Mouse (Mus musculus): Measurements from ENCODE around the gene Herc3. TPM values are rescaled to one million over a fixed set of nuclear protein-coding genes. Genes with fewer than 3 reads are reported as not detected.
"Not testable (repeated sequence)": the region's sequence is repeated elsewhere in the genome, so short reads cannot be mapped to it uniquely, and the experiment has no call there.

The Herc3 gene
- 5.2 TPM for polyA plus RNA-seq (2012; fragmentation: generic; extraction: Trizol)
- long read RNA-seq, experiment 1, partial matches to known transcripts, result 1 of 1 reads
- long read RNA-seq, experiment 1, other reads (novel, unspliced or antisense), result 0 of 1 reads
- long read RNA-seq, experiment 2, partial matches to known transcripts, result 2 of 10 reads
- long read RNA-seq, experiment 2, other reads (novel, unspliced or antisense), result 8 of 10 reads

- H3K36me3 ChIP-seq (ENCODE audit: control insufficient read depth, insufficient read depth), result no peaks in the 10 kb centered on the region
Measured at GRCm38 (mm10) chr6:58831232-58832009, at the start of gene Herc3. Herc3 (plus strand) TSS chr6:58831465.

GRCm38 (mm10) chr6:58801394-58801793, 29.9 kb upstream of the Herc3 start:
- Histone ChIP-seq H3K36me3 (ENCODE audit: control insufficient read depth, insufficient read depth) (no peaks in the 10 kb centered on the region), H3K79me2 (ENCODE audit: control insufficient read depth, insufficient read depth) (no peaks in the 10 kb centered on the region), H3K4me3 (ENCODE audit: insufficient read depth, poor library complexity, severe bottlenecking) (no peak overlapping the region), H3K79me3 (ENCODE audit: low read depth) (no peaks in the 10 kb centered on the region), H3ac (ENCODE audit: control insufficient read depth, insufficient read length, low read depth) (no peak overlapping the region), H3K27me3 (ENCODE audit: control insufficient read depth, insufficient read depth, insufficient read length) (no peaks in the 10 kb centered on the region)
- TF ChIP-seq MYOG (IDR thresholded peaks at IDR 0.05; ENCODE audit: control insufficient read depth, extremely low read depth, insufficient read length) (no peak), CTCF (IDR thresholded peaks at IDR 0.05; ENCODE audit: control insufficient read depth, insufficient read depth, insufficient read length) (no peak), CEBPB (IDR thresholded peaks at IDR 0.05; ENCODE audit: low read depth) (no peak), MAX (IDR thresholded peaks at IDR 0.05) (no peak), USF1 (IDR thresholded peaks at IDR 0.05; ENCODE audit: low read depth) (no peak), FOSL1 (IDR thresholded peaks at IDR 0.05; ENCODE audit: insufficient read depth, low read length, poor library complexity, severe bottlenecking) (no peak), MYOD1 (IDR thresholded peaks at IDR 0.05; ENCODE audit: control insufficient read depth, insufficient read length, low read depth) (no peak)

More at GRCm38 (mm10) chr6:58831232-58832009, at the start of gene Herc3:
- Histone ChIP-seq H3K27me3 (ENCODE audit: control insufficient read depth, insufficient read depth, insufficient read length) (no peaks in the 10 kb centered on the region), H3ac (ENCODE audit: control insufficient read depth, insufficient read length, low read depth) (peak within 1 kb of the TSS; percentile 55), H3K79me3 (ENCODE audit: low read depth) (no peaks in the 10 kb centered on the region), H3K4me3 (ENCODE audit: insufficient read depth, poor library complexity, severe bottlenecking) (peak within 1 kb of the TSS; percentile 39), H3K79me2 (ENCODE audit: control insufficient read depth, insufficient read depth) (peaks cover 4% of the 10 kb centered on the region)
- TF ChIP-seq MYOD1 (IDR thresholded peaks at IDR 0.05; ENCODE audit: control insufficient read depth, insufficient read length, low read depth), result no peak
- no peak for TF ChIP-seq MYOG (IDR thresholded peaks at IDR 0.05; ENCODE audit: control insufficient read depth, extremely low read depth, insufficient read length)
- TF ChIP-seq CEBPB (IDR thresholded peaks at IDR 0.05; ENCODE audit: low read depth), result no peak
- TF ChIP-seq USF1 (IDR thresholded peaks at IDR 0.05; ENCODE audit: low read depth), result no peak
- TF ChIP-seq MAX (IDR thresholded peaks at IDR 0.05), result no peak
- no peak for TF ChIP-seq CTCF (IDR thresholded peaks at IDR 0.05; ENCODE audit: control insufficient read depth, insufficient read depth, insufficient read length)
- no peak for TF ChIP-seq FOSL1 (IDR thresholded peaks at IDR 0.05; ENCODE audit: insufficient read depth, low read length, poor library complexity, severe bottlenecking)

GRCm38 (mm10) chr6:58814381-58814780, 16.9 kb upstream of the Herc3 start:
- H3K79me3 ChIP-seq (ENCODE audit: low read depth), result no peaks in the 10 kb centered on the region
- H3K36me3 ChIP-seq (ENCODE audit: control insufficient read depth, insufficient read depth), result no peaks in the 10 kb centered on the region
- no peak overlapping the region for H3ac ChIP-seq (ENCODE audit: control insufficient read depth, insufficient read length, low read depth)
- H3K4me3 ChIP-seq (ENCODE audit: insufficient read depth, poor library complexity, severe bottlenecking), result no peak overlapping the region
- no peak for TF ChIP-seq MAX (IDR thresholded peaks at IDR 0.05)
- TF ChIP-seq MYOD1 (IDR thresholded peaks at IDR 0.05; ENCODE audit: control insufficient read depth, insufficient read length, low read depth), result no peak
- no peak for TF ChIP-seq CTCF (IDR thresholded peaks at IDR 0.05; ENCODE audit: control insufficient read depth, insufficient read depth, insufficient read length)
- TF ChIP-seq MYOG (IDR thresholded peaks at IDR 0.05; ENCODE audit: control insufficient read depth, extremely low read depth, insufficient read length), result no peak
- TF ChIP-seq CEBPB (IDR thresholded peaks at IDR 0.05; ENCODE audit: low read depth), result no peak
- no peak for TF ChIP-seq FOSL1 (IDR thresholded peaks at IDR 0.05; ENCODE audit: insufficient read depth, low read length, poor library complexity, severe bottlenecking)
- no peak for TF ChIP-seq USF1 (IDR thresholded peaks at IDR 0.05; ENCODE audit: low read depth)
- no peaks in the 10 kb centered on the region for H3K27me3 ChIP-seq (ENCODE audit: control insufficient read depth, insufficient read depth, insufficient read length)
- H3K79me2 ChIP-seq (ENCODE audit: control insufficient read depth, insufficient read depth), result no peaks in the 10 kb centered on the region

- H3ac ChIP-seq (ENCODE audit: control insufficient read depth, insufficient read length, low read depth); H3K27me3 ChIP-seq (ENCODE audit: control insufficient read depth, insufficient read depth, insufficient read length); H3K79me3 ChIP-seq (ENCODE audit: low read depth); H3K36me3 ChIP-seq (ENCODE audit: control insufficient read depth, insufficient read depth); H3K79me2 ChIP-seq (ENCODE audit: control insufficient read depth, insufficient read depth); H3K4me3 ChIP-seq (ENCODE audit: insufficient read depth, poor library complexity, severe bottlenecking): not testable (repeated sequence)
Measured at GRCm38 (mm10) chr6:58817037-58817436, 14.2 kb upstream of the Herc3 start.

GRCm38 (mm10) chr6:58825619-58826018, 5.6 kb upstream of the Herc3 start:
- TF ChIP-seq USF1 (IDR thresholded peaks at IDR 0.05; ENCODE audit: low read depth), result no peak
- TF ChIP-seq MYOD1 (IDR thresholded peaks at IDR 0.05; ENCODE audit: control insufficient read depth, insufficient read length, low read depth), result no peak
- TF ChIP-seq CTCF (IDR thresholded peaks at IDR 0.05; ENCODE audit: control insufficient read depth, insufficient read depth, insufficient read length), result no peak
- no peak for TF ChIP-seq FOSL1 (IDR thresholded peaks at IDR 0.05; ENCODE audit: insufficient read depth, low read length, poor library complexity, severe bottlenecking)
- no peak for TF ChIP-seq MYOG (IDR thresholded peaks at IDR 0.05; ENCODE audit: control insufficient read depth, extremely low read depth, insufficient read length)
- no peak for TF ChIP-seq MAX (IDR thresholded peaks at IDR 0.05)
- no peak for TF ChIP-seq CEBPB (IDR thresholded peaks at IDR 0.05; ENCODE audit: low read depth)
- H3ac ChIP-seq (ENCODE audit: control insufficient read depth, insufficient read length, low read depth), result no peak overlapping the region

More at GRCm38 (mm10) chr6:58825619-58826018, 5.6 kb upstream of the Herc3 start:
- Histone ChIP-seq H3K36me3 (ENCODE audit: control insufficient read depth, insufficient read depth) (no peaks in the 10 kb centered on the region), H3K27me3 (ENCODE audit: control insufficient read depth, insufficient read depth, insufficient read length) (no peaks in the 10 kb centered on the region), H3K4me3 (ENCODE audit: insufficient read depth, poor library complexity, severe bottlenecking) (no peak overlapping the region), H3K79me2 (ENCODE audit: control insufficient read depth, insufficient read depth) (no peaks in the 10 kb centered on the region), H3K79me3 (ENCODE audit: low read depth) (no peaks in the 10 kb centered on the region)

Measured in C2C12 (cell line).